Mouse (Mus musculus) embryonic facial prominence, embryonic 10.5 days (tissue): Measurements from ENCODE around the gene Cd1d1. TPM values are rescaled to one million over a fixed set of nuclear protein-coding genes. Genes with fewer than 3 reads are reported as not detected.

Experiments
- DNase-seq: peaks from one replicate; pipeline ENCODE4 v3.0.0-alpha.2; 2017; ENCODE audit warnings: low spot score
- H3K27ac ChIP-seq: fragments of 300-500 bp; sonication (generic); replicated peaks from 2 replicates; pipeline ENCODE4 v1.5.1; 2016; ENCODE audit warnings: mild to moderate bottlenecking
- H3K27me3 ChIP-seq: fragments of 300-500 bp; sonication (generic); replicated peaks from 2 replicates; pipeline ENCODE4 v1.6.1; 2016; ENCODE audit warnings: low read depth, mild to moderate bottlenecking; ENCODE audit not compliant: poor library complexity, severe bottlenecking
- H3K36me3 ChIP-seq: fragments of 300-500 bp; sonication (generic); replicated peaks from 2 replicates; pipeline ENCODE4 v1.6.1; 2016; ENCODE audit warnings: mild to moderate bottlenecking, moderate library complexity
- H3K4me1 ChIP-seq: fragments of 300-500 bp; sonication (generic); 2 replicates; pipeline ENCODE4 v1.6.1; 2016
- H3K4me3 ChIP-seq: fragments of 300-500 bp; sonication (generic); 2 replicates; pipeline ENCODE4 v1.5.1; 2016; ENCODE audit warnings: mild to moderate bottlenecking, moderate library complexity
- H3K9me3 ChIP-seq: fragments of 300-500 bp; sonication (generic); 2 replicates; pipeline ENCODE4 v1.6.1; 2016; ENCODE audit warnings: mild to moderate bottlenecking
- WGBS: fragments of 180-500 bp; shearing (Covaris S2); methylation state at CpG from one replicate; pipeline ENCODE4 v1.1.7; 2016; 5-methylcytosine and 5-hydroxymethylcytosine counted together
- polyA plus RNA-seq: library from polyadenylated mRNA; unstranded; fragments of >200 nt; fragmentation: Nextera tagmentation; extraction: Ambion mirVana; gene quantifications from 2 replicates; pipeline ENCODE4 v1.2.1, GENCODE M21; 2016

Cd1d1 gene
- polyA plus RNA-seq, 1 experiment from 2014 or later, result 28.9 TPM

DNA sequence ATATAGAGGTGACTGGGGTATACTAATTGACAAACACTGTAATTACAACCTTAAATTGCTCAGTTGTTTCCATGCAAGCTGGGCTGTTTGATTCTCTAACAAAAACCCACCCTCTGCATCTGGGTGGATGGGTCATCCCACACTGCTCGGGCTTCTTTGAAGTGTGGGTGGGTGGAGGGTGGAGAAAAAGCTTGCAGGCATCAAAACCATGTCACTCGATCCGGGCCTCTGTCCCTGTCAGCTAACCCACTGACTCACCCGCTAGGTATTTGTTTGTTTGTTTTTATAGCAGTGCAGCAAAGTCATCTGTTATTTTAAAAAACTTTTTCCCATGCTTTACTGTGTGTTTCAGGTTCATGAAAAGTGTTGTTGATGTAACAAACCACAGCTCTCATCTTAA lies 43.9 kb downstream of the Cd1d1 start:
- H3K4me1 ChIP-seq, result peaks cover 13% of the 10 kb centered on the region
- H3K27me3 ChIP-seq, result no peaks in the 10 kb centered on the region
- no peaks in the 10 kb centered on the region for H3K36me3 ChIP-seq
- H3K9me3 ChIP-seq, result peaks cover 5% of the 10 kb centered on the region; the same call in 1 of the 2 replicates
- no peak overlapping the region for H3K4me3 ChIP-seq
- no peak overlapping the region for H3K27ac ChIP-seq
- DNase-seq, result peak; percentile 31
- 25% methylated on average over 4 of the region's 4 CpGs for WGBS

DNA sequence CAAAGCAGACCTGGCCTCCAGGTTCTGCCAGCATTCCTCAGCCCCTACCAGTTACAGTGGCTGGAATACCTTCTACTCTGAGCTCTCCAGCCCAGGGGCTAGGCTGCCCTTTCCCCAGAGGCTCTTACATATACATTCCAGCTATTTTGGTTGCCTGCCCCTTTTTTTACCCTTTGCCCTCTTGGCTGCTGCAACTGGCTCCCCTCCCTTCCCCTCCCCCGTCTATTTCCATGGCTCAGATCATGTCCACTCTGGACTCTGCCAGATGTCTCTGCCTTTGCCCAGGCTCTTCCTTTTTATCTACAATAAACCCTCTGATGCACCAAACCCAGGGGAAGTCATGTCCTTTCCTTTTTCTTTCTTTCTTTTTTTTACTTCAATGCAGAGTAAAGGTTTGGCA lies 44.7 kb downstream of the Cd1d1 start:
- peaks cover 13% of the 10 kb centered on the region for H3K4me1 ChIP-seq
- 31% methylated on average over 1 of the region's 1 CpGs for WGBS
- peaks cover 5% of the 10 kb centered on the region; the same call in 1 of the 2 replicates for H3K9me3 ChIP-seq
- no peak overlapping the region; the same call in 1 of the 2 replicates for H3K27ac ChIP-seq
- H3K36me3 ChIP-seq, result no peaks in the 10 kb centered on the region
- peak; percentile 43 for DNase-seq
- no peaks in the 10 kb centered on the region for H3K27me3 ChIP-seq
- H3K4me3 ChIP-seq, result no peak overlapping the region

GRCm38 (mm10) chr3:86953819-86954218 lies 45.4 kb downstream of the Cd1d1 start:
- Histone ChIP-seq H3K4me1 (peaks cover 13% of the 10 kb centered on the region), H3K27me3 (no peaks in the 10 kb centered on the region), H3K9me3 (peaks cover 5% of the 10 kb centered on the region; the same call in 1 of the 2 replicates), H3K36me3 (no peaks in the 10 kb centered on the region), H3K27ac (no peak overlapping the region), H3K4me3 (no peak overlapping the region)
- 84% methylated on average over 4 of the region's 4 CpGs for WGBS
- DNase-seq, result no peak

DNA sequence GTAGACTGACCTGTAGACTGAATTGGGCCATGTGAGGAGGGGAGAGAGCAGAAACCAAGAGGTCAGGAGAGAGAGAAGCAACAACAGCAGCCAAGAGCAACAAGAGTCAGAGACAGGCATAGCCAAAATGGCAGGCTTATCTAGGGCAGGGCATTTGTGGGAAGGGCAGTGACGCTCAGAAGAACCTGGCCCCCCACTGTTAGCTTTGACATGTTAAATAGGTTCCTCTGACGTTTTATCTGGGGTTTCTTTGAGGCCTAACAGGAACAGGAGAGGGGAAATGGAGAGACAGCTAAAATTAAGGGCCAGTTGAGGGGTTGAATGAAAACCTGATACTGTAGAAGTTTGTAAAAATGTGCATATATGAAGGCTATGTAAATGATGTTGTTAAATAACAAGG lies 48.6 kb downstream of the Cd1d1 start:
- H3K4me3 ChIP-seq, result no peak overlapping the region
- WGBS, result 32% methylated on average over 2 of the region's 2 CpGs

More for the DNA sequence above, 48.6 kb downstream of the Cd1d1 start:
- H3K9me3 ChIP-seq, result peaks cover 5% of the 10 kb centered on the region; the same call in 1 of the 2 replicates
- DNase-seq, result no peak
- H3K27ac ChIP-seq, result no peak overlapping the region
- no peaks in the 10 kb centered on the region for H3K36me3 ChIP-seq
- H3K4me1 ChIP-seq, result peaks cover 13% of the 10 kb centered on the region
- H3K27me3 ChIP-seq, result no peaks in the 10 kb centered on the region

Other genes starting within 250 kb of the Cd1d1 start
- gene Dclk2, start 78.6 kb downstream of the Cd1d1 start, polyA plus RNA-seq, result 14.2 and 15.0 TPM in 2 replicates
- 17.4 and 18.4 TPM in 2 replicates for gene Kirrel, start 175.3 kb upstream of the Cd1d1 start, polyA plus RNA-seq